8 mouse cellular contexts compared by ENCODE assay signal in the genomic region with DNA sequence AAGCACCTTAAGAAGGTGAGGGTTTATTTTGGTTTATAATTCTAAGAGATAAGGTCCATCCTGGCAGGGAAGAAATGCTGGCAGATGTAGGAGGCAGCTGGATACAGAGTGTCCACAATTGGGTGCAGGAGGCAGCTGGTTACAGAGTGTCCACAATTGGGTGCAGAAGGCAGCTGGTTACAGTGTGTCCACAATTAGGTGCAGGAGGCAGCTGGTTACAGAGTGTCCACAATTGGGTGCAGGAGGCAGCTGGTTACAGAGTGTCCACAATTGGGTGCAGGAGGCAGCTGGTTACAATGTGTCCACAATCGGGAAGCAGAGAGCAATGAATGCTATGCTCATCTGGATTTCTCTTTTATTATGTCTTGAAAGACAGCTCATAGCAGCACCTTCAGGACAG. TPM values are rescaled to one million over a fixed set of nuclear protein-coding genes. Genes with fewer than 3 reads are reported as not detected.
"Had no signal": no experiment of that assay in that cellular context is flagged by ENCODE, and none has a peak within 500 bp of the region (broad histone marks: within the 10 kb centered on the region; RNA-seq: fewer than 3 reads in every experiment).

No protein-coding gene starts in this region.

RNA-seq across cellular contexts. Expression of gene Stmnd1, which starts 44.8 kb away (rescaled TPM):
- polyA plus RNA-seq: heart, embryonic 14.5 days; hindbrain, embryonic 10.5 days; hindbrain, embryonic 11.5 days; hindbrain, embryonic 12.5 days; hindbrain, embryonic 13.5 days; inflammation-experienced regulatory T-cells, adult 6 months; intestine, embryonic 14.5 days; intestine, embryonic 15.5 days had no signal
